Comparison of ENCODE assay signal across 20 mouse cellular contexts in genomic region chr16:36531630-36532029, GRCm38 (mm10). TPM values are rescaled to one million over a fixed set of nuclear protein-coding genes. Genes with fewer than 3 reads are reported as not detected.
DNase-seq lines count a peak whose midpoint lies in the region; ATAC-seq lines count a peak whose summit lies in the region.
"Had no signal": no experiment of that assay in that cellular context is flagged by ENCODE, and none has a peak within 500 bp of the region (broad histone marks: within the 10 kb centered on the region; RNA-seq: fewer than 3 reads in every experiment).

No protein-coding gene starts in this region.

- peaks cover 21% of the 10 kb centered on the region for H3K4me1 ChIP-seq in kidney, embryonic 16.5 days (ENCODE audit: insufficient read depth, low read length)
- peaks cover 3% of the 10 kb centered on the region; the same call in 1 of the 2 replicates for H3K4me1 ChIP-seq in embryonic facial prominence, embryonic 15.5 days
- H3K4me1 ChIP-seq: forebrain, embryonic 15.5 days; hindbrain, embryonic 13.5 days; midbrain, embryonic 15.5 days; neural tube, embryonic 15.5 days had no signal

- H3K9me3 ChIP-seq in kidney, embryonic 16.5 days (ENCODE audit: low read length), result no peaks in the 10 kb centered on the region
- no peaks in the 10 kb centered on the region for H3K9me3 ChIP-seq in embryonic facial prominence, embryonic 15.5 days (replicated peaks)
- H3K9me3 ChIP-seq: forebrain, embryonic 15.5 days; heart, embryonic 10.5 days; hindbrain, embryonic 13.5 days; midbrain, embryonic 15.5 days; neural tube, embryonic 15.5 days had no signal

- no peak for ATAC-seq in kidney, embryonic 16.5 days (ENCODE audit: low FRiP score, low TSS enrichment)
- ATAC-seq in embryonic facial prominence, embryonic 15.5 days (ENCODE audit: insufficient number of reproducible peaks, low FRiP score, low TSS enrichment, low read depth), result no peak
- ATAC-seq: forebrain, embryonic 15.5 days; midbrain, embryonic 15.5 days had no signal

- 72% methylated on average over 5 of the region's 5 CpGs for WGBS in kidney, embryonic 16.5 days
- WGBS in embryonic facial prominence, embryonic 15.5 days, result 44% methylated on average over 5 of the region's 5 CpGs

- H3K27ac ChIP-seq in kidney, embryonic 16.5 days (ENCODE audit: low read length), result peak overlapping the region; percentile 69
- peak overlapping the region; percentile 34; the same call in 1 of the 2 replicates for H3K27ac ChIP-seq in embryonic facial prominence, embryonic 15.5 days (replicated peaks)
- H3K27ac ChIP-seq: forebrain, embryonic 15.5 days; heart, embryonic 10.5 days; hindbrain, embryonic 13.5 days; left cerebral cortex, adult 2 months; liver, embryonic 14.5 days; midbrain, embryonic 15.5 days; neural tube, embryonic 15.5 days had no signal

- H3K36me3 ChIP-seq in kidney, embryonic 16.5 days (ENCODE audit: insufficient read depth, low read length), result no peaks in the 10 kb centered on the region
- no peaks in the 10 kb centered on the region for H3K36me3 ChIP-seq in embryonic facial prominence, embryonic 15.5 days
- no peaks in the 10 kb centered on the region for H3K36me3 ChIP-seq in splenic B cell, adult 2 months (ENCODE audit: control insufficient read depth, insufficient read depth, low read length, poor library complexity, severe bottlenecking)
- H3K36me3 ChIP-seq: forebrain, embryonic 15.5 days; heart, embryonic 10.5 days; hindbrain, embryonic 13.5 days; midbrain, embryonic 15.5 days; neural tube, embryonic 15.5 days had no signal

- DNase-seq in kidney, postnatal 14 days, result no peak
- DNase-seq in ES-CJ7 (ENCODE audit: low read depth, low spot score), result peak; percentile 46
- DNase-seq in splenic B cell, adult 2 months (ENCODE audit: low read depth, low spot score), result peak; percentile 10
- no peak for DNase-seq in adrenal gland, adult 8-10 months
- no peak for DNase-seq in lung, postnatal 10 days
- DNase-seq: cerebellum, adult 18-20 months; cerebellum, postnatal 25 days; left cerebral cortex, postnatal 4 days; right cerebral cortex, postnatal 25 days had no signal

- H3K4me3 ChIP-seq in kidney, embryonic 16.5 days (ENCODE audit: low read length), result no peak overlapping the region
- no peak overlapping the region for H3K4me3 ChIP-seq in embryonic facial prominence, embryonic 15.5 days (replicated peaks)
- H3K4me3 ChIP-seq: forebrain, embryonic 15.5 days; heart, embryonic 10.5 days; hindbrain, embryonic 13.5 days; left cerebral cortex, adult 2 months; megakaryocyte, embryonic 14.5 days; midbrain, embryonic 15.5 days; neural tube, embryonic 15.5 days had no signal

- no peak overlapping the region for H3K9ac ChIP-seq in kidney, embryonic 16.5 days (replicated peaks; ENCODE audit: low read length)
- no peak overlapping the region for H3K9ac ChIP-seq in embryonic facial prominence, embryonic 15.5 days
- H3K9ac ChIP-seq: forebrain, embryonic 15.5 days; hindbrain, embryonic 13.5 days; liver, embryonic 14.5 days; midbrain, embryonic 15.5 days; neural tube, embryonic 15.5 days had no signal

- no peak overlapping the region for H3K4me2 ChIP-seq in kidney, embryonic 16.5 days (replicated peaks; ENCODE audit: low read depth, low read length)
- H3K4me2 ChIP-seq in embryonic facial prominence, embryonic 15.5 days (replicated peaks), result no peak overlapping the region
- H3K4me2 ChIP-seq: forebrain, embryonic 15.5 days; hindbrain, embryonic 13.5 days; midbrain, embryonic 15.5 days; neural tube, embryonic 15.5 days had no signal

- no peaks in the 10 kb centered on the region for H3K27me3 ChIP-seq in kidney, embryonic 16.5 days (ENCODE audit: insufficient read depth, low read length)
- H3K27me3 ChIP-seq in embryonic facial prominence, embryonic 15.5 days, result no peaks in the 10 kb centered on the region
- no peaks in the 10 kb centered on the region for H3K27me3 ChIP-seq in splenic B cell, adult 2 months (ENCODE audit: control insufficient read depth, insufficient read depth, low read length, poor library complexity, severe bottlenecking)
- H3K27me3 ChIP-seq: forebrain, embryonic 15.5 days; hindbrain, embryonic 13.5 days; midbrain, embryonic 15.5 days; neural tube, embryonic 15.5 days had no signal

RNA-seq across cellular contexts. Expression of gene Casr, which starts 30.3 kb away (rescaled TPM):
- 0.87 and 1.3 TPM in 2 replicates for polyA plus RNA-seq in kidney, embryonic 16.5 days (2015; fragmentation: Nextera tagmentation; extraction: Ambion mirVana)
- polyA plus RNA-seq in embryonic facial prominence, embryonic 15.5 days (2015; fragmentation: Nextera tagmentation; extraction: Ambion mirVana), result 0.37 and 0.42 TPM in 2 replicates
- not detected for total RNA-seq in adrenal gland, adult 8-10 months (2022)
- total RNA-seq: MEL had no signal
- polyA plus RNA-seq: hindbrain, embryonic 13.5 days; liver, embryonic 14.5 days had no signal

Comparison
In these comparisons a context has a peak if more than half of its experiments do, and no peak if none do; other contexts are left out.
1. DNase-seq: peak in ES-CJ7 (single experiment) and splenic B cell, adult 2 months (single experiment); none in kidney, postnatal 14 days (single experiment), adrenal gland, adult 8-10 months (single experiment) and lung, postnatal 10 days (single experiment).